Mouse (Mus musculus) layer of hippocampus, adult 8-10 months (tissue): ENCODE measurements around the gene Ncam1. TPM values are rescaled to one million over a fixed set of nuclear protein-coding genes. Genes with fewer than 3 reads are reported as not detected.

Experiments used
- DNase-seq, 2 experiments: peaks; one replicate each; pipeline ENCODE4 v3.0.0; 2022; ENCODE audit warnings: low spot score in 2 of 2
- total RNA-seq, 4 experiments: library from RNA; stranded (reverse); gene quantifications; 2 replicates each; pipeline ENCODE4 v1.2.4; 2022

Ncam1 gene
- total RNA-seq, 4 experiments from 2014 or later = 308 to 320 (median 317) TPM

- DNase-seq = no peak
Observed at GRCm38 (mm10) chr9:49755214-49755613, 43.5 kb downstream of the Ncam1 start.

DNA sequence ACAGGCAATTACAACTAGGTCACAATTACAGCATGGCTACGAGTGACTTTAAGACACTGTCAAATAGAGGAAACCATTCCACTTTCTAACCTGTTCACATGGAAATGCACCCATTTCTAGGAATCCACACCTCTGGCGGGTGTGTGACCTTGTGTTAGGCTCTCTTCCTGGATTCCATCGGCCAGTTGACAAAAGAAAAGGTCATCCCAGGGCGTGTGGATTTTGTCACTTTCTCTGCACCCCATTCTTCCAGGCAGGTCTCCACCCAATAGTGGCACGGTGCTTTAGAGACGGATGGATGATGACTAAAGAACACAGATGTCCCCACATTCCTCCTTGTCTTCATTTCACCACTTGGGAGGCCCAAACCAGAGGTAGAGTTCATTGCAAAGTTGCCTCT lies 47.3 kb downstream of the Ncam1 start:
- no peak for DNase-seq

DNA sequence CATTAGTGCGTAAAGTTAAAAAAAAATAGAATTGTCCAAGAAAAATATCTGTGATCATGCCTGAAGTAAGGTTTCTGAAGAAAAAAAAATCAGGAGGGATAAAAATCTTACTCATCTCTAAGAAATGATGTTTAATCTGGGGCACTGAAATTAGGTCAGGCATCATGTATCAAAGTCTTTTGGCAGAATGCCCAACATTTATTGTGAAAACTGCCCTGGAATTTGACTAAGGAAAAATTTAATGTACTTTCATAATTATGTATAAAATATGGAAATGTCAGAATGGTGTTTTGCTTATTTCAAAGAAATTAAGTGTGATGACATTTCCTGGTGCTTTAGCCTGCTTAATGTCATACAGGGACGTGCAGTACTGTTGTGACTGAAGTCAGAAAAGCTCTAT lies 52.5 kb downstream of the Ncam1 start:
- no peak for DNase-seq

DNA sequence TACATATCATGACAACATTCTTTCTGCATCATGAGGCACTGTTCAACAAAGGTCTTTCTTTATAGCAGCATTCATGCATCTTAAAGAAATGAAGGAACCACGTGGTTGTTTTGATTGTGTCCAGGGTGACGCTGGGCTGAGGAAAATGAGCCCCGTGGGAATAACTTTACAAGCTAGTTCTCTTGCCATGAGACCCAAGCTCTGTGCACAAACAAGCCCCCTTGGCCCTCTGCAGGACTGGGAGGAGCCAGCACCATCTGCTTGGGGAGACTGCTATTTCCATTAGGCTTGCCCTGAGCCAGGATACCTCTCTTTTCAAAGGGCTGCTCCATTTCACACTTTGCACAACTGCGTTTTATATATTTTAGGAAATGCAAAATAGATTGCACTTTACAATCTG lies 53.0 kb downstream of the Ncam1 start:
- DNase-seq = no peak

GRCm38 (mm10) chr9:49744286-49744685 lies 54.4 kb downstream of the Ncam1 start:
- no peak for DNase-seq

DNA sequence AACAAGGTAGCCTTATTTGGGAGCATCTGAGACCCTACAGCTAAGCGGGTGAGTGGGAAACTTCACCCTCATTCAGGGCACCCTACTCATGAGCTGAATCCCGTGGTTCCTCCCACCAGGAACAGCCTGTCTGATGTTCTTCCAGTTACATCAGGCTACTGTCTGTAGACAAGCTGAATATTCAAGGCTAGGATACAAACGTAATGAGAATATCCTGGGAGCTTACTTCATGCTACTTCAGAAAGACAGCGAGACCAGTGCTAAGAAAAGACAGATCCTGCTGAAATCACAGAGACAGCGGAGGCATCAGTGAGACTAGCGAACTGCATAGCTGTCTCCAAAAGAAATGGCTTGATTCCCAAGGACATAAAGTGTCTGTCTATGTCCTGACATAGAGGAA lies 58.8 kb downstream of the Ncam1 start:
- DNase-seq = no peak

- DNase-seq = no peak
Observed at GRCm38 (mm10) chr9:49738546-49738945, 60.2 kb downstream of the Ncam1 start.

- DNase-seq = no peak
Observed at GRCm38 (mm10) chr9:49737166-49737565, 61.6 kb downstream of the Ncam1 start.

DNA sequence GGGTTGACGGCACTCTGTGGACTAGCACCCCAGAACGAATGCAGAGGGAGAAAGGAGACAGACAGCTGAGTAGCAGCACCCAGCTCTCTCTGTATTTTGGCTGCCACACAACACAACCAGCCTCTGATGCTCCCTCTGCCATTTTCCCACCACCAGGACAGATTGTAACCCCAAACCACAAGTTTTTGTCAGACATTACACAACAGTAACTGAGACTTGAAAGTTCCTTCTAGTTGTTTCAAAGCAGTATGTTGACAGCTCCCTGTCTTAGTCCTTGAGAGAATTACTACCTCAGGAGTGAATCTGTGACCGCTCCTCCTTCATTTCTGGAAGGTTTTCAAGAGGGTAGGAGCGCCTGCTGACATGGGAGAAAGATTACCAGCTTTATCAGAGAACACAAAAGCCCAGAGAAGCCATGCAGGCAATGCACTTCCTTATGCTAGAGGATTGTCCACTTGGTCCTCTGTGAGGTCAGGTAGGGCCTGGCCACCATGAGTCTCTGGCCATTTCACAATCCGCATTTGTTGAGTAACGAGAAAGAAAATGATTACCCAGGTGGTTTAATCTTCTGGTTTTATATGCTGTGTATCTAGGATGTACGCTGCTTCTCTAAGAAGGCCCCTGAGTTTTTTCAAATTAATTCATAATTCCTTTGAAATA lies 64.2 kb downstream of the Ncam1 start:
- no peak for DNase-seq

DNA sequence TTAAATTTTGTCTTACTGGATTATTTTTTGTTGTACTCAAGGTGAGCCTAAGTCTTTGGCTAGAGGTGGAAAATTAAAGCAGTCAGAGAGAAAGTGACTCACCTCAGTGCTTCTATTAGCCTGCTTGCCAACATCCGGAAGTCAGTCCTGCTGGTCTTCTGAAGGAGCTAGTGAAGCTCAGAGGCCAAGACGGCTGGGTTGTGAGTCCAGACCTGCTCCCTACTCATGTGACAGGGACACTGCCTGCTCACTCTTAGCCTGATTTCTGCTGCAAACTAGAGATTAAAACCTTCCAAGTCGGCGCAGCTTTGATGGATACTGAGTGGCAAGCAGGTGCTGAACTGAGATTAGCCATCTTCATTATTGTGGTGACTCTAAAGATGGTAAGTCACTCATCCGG lies 65.0 kb downstream of the Ncam1 start:
- DNase-seq = no peak

- DNase-seq = no peak
Observed at GRCm38 (mm10) chr9:49729479-49729878, 69.2 kb downstream of the Ncam1 start.

GRCm38 (mm10) chr9:49728211-49728610 lies 70.5 kb downstream of the Ncam1 start:
- peak; percentile 48 to 65 for DNase-seq

- peak; percentile 63 to 67 for DNase-seq
Observed at GRCm38 (mm10) chr9:49722765-49723164, 76.0 kb downstream of the Ncam1 start.

- DNase-seq = no peak
Observed at GRCm38 (mm10) chr9:49715121-49715520, 83.6 kb downstream of the Ncam1 start.

DNA sequence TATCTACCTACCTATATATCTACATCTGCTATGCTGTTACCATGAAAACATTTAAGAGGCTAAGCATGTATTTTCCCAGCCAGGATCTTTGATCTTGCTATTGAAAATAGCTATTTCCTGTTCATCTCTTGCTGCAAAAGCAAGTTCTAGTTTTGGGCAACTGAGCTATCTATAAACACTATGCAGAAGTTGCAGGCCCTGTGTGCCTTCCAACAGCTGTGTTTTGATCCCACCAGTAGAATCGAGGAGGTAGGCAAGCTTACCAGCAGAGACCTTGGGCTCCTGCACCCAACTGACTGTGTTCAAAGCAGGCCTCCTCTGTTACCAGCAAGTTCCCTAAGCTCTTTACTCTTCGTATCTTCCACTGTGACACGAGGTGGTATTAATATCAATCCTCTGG lies 84.6 kb downstream of the Ncam1 start:
- no peak for DNase-seq

DNA sequence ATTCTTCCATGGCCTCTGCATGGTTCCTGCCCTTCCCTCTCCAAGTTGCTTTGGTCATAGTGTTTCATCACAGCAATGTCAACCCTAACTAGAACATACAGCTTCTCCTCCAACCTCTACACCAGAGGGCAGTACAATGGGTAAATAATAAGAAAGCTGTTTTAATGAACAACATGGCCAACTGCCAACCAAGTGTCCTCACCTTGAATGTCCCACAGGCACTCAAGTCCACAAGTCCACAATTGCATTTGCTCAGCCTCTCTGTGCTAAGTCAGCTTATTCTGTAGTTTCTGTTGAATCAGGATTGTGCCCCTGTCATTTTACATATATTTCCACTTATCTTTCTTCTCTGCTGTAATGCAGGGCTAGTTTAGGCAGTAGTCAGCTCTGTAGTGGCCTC lies 91.1 kb downstream of the Ncam1 start:
- DNase-seq = no peak

- DNase-seq = no peak
Observed at GRCm38 (mm10) chr9:49704196-49704967, 94.3 kb downstream of the Ncam1 start.

GRCm38 (mm10) chr9:49695371-49695770 lies 103.4 kb downstream of the Ncam1 start:
- DNase-seq = no peak

GRCm38 (mm10) chr9:49692791-49693190 lies 105.9 kb downstream of the Ncam1 start:
- no peak for DNase-seq

GRCm38 (mm10) chr9:49691344-49691743 lies 107.4 kb downstream of the Ncam1 start:
- no peak for DNase-seq

- no peak for DNase-seq
Observed at GRCm38 (mm10) chr9:49683566-49684273, 115.0 kb downstream of the Ncam1 start.

GRCm38 (mm10) chr9:49681848-49682469 lies 116.8 kb downstream of the Ncam1 start:
- no peak for DNase-seq
